Mouse (Mus musculus) embryo, embryonic 11 days (tissue): ENCODE data around the gene Kctd21.

Source experiments
- DNase-seq: peaks from one replicate; pipeline ENCODE4 v3.0.0-alpha.2; 2015

Kctd21 gene

GRCm38 (mm10) chr7:97350891-97351290 is 18.8 kb downstream of the Kctd21 start:
- DNase-seq: no peak

GRCm38 (mm10) chr7:97351792-97352513 is 19.8 kb downstream of the Kctd21 start:
- DNase-seq: no peak

GRCm38 (mm10) chr7:97353356-97353755 is 21.2 kb downstream of the Kctd21 start:
- no peak for DNase-seq

GRCm38 (mm10) chr7:97355068-97355841 is 23.1 kb downstream of the Kctd21 start:
- no peak for DNase-seq

- DNase-seq: no peak
These were observed 24.1 kb downstream of the Kctd21 start for GRCm38 (mm10) chr7:97356253-97356652.

- no peak for DNase-seq
These were observed 24.7 kb downstream of the Kctd21 start for GRCm38 (mm10) chr7:97356875-97357276.

GRCm38 (mm10) chr7:97357840-97358239 is 25.7 kb downstream of the Kctd21 start:
- no peak for DNase-seq

GRCm38 (mm10) chr7:97358347-97358746 is 26.2 kb downstream of the Kctd21 start:
- DNase-seq: no peak

GRCm38 (mm10) chr7:97360166-97360565 is 28.0 kb downstream of the Kctd21 start:
- DNase-seq: no peak

GRCm38 (mm10) chr7:97360955-97361354 is 28.8 kb downstream of the Kctd21 start:
- DNase-seq: no peak

GRCm38 (mm10) chr7:97361467-97361866 is 29.3 kb downstream of the Kctd21 start:
- DNase-seq: peak; percentile 62

GRCm38 (mm10) chr7:97365887-97366286 is 33.8 kb downstream of the Kctd21 start:
- no peak for DNase-seq

- no peak for DNase-seq
These were observed 43.0 kb downstream of the Kctd21 start for GRCm38 (mm10) chr7:97375101-97375500.

- DNase-seq: no peak
These were observed 43.8 kb downstream of the Kctd21 start for GRCm38 (mm10) chr7:97375906-97376305.

GRCm38 (mm10) chr7:97379304-97379703 is 47.2 kb downstream of the Kctd21 start:
- no peak for DNase-seq

GRCm38 (mm10) chr7:97380500-97381123 is 48.5 kb downstream of the Kctd21 start:
- no peak for DNase-seq

GRCm38 (mm10) chr7:97382661-97383060 is 50.5 kb downstream of the Kctd21 start:
- DNase-seq: no peak

GRCm38 (mm10) chr7:97383496-97384132 is 51.5 kb downstream of the Kctd21 start:
- DNase-seq: no peak

- DNase-seq: no peak
These were observed 54.1 kb downstream of the Kctd21 start for GRCm38 (mm10) chr7:97386106-97386805.

- no peak for DNase-seq
These were observed 54.8 kb downstream of the Kctd21 start for GRCm38 (mm10) chr7:97386806-97387370.

- DNase-seq: no peak
These were observed 55.5 kb downstream of the Kctd21 start for GRCm38 (mm10) chr7:97387561-97388147.

- DNase-seq: no peak
These were observed 56.4 kb downstream of the Kctd21 start for GRCm38 (mm10) chr7:97388541-97388940.
